Mouse (Mus musculus) adrenal gland, adult 2 months (tissue): ENCODE results near the gene Krit1. TPM values are rescaled to one million over a fixed set of nuclear protein-coding genes. Genes with fewer than 3 reads are reported as not detected.
"Not testable (repeated sequence)": the region's sequence is repeated elsewhere in the genome, so short reads cannot be mapped to it uniquely, and the experiment has no call there.

Experiments used
- DNase-seq: peaks from one replicate; pipeline ENCODE4 v3.0.0; 2021
- long read RNA-seq: library from polyadenylated mRNA; stranded (forward); transcript quantifications from one replicate; pipeline ENCODE4 v2.0.0, GENCODE M21; 2021
- polyA plus RNA-seq: library from polyadenylated mRNA; depleted of rRNA; stranded (reverse); fragments of >200 nt; gene quantifications from 2 replicates; pipeline ENCODE4 v1.2.3, GENCODE M21; 2012; rRNA removed
- total RNA-seq, 2 experiments: library from RNA; stranded (reverse); gene quantifications; 2 replicates each; pipeline ENCODE4 v1.2.3; 2021

Krit1 gene
- total RNA-seq (10 to 100 TPM; 41.9 to 55.7 TPM), polyA plus RNA-seq (2.7 and 3.2 TPM in 2 replicates)
- long read RNA-seq, transcript Krit1-201 (17 exons, 2,930 nt), result major isoform, 5 of 23 reads
- long read RNA-seq, partial matches to known transcripts, result 0 of 23 reads
- long read RNA-seq, other reads (novel, unspliced or antisense), result 18 of 23 reads

GRCm38 (mm10) chr5:3802433-3803291 lies at the start of gene Krit1, which contains the start of gene Ankib1:
Gene Krit1, plus strand, starts transcription at chr5:3803184.
Gene Ankib1, minus strand, starts transcription at chr5:3802925.
- peak; percentile 95 for DNase-seq

- DNase-seq, result peak; percentile 9
These were observed 31.5 kb upstream of the Krit1 start for GRCm38 (mm10) chr5:3771512-3771911.

DNA sequence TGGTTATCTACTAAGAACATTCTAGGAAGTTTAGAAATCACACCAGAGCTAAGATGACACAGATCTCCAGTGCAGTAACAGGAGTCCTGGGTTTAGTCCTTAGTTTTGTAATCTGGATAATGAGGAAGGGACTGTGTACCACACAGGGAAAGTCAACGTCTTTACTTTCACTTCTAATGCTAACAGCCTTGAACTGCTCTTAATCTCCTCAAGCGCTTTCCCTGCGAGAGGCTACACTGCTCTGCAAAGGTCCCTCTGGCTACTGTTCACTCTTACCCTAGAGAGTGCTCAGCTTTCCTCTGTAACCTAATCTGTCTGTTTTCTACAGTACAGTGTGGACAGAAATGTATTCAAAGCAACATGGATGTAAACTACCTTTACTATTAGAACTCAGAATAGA lies 31.0 kb upstream of the Krit1 start:
- DNase-seq, result peak; percentile 12

GRCm38 (mm10) chr5:3782670-3783069 lies 20.3 kb upstream of the Krit1 start:
- DNase-seq, result no peak

GRCm38 (mm10) chr5:3783947-3784681 lies 18.9 kb upstream of the Krit1 start:
- no peak for DNase-seq

GRCm38 (mm10) chr5:3784751-3785496 lies 18.1 kb upstream of the Krit1 start:
- no peak for DNase-seq

DNA sequence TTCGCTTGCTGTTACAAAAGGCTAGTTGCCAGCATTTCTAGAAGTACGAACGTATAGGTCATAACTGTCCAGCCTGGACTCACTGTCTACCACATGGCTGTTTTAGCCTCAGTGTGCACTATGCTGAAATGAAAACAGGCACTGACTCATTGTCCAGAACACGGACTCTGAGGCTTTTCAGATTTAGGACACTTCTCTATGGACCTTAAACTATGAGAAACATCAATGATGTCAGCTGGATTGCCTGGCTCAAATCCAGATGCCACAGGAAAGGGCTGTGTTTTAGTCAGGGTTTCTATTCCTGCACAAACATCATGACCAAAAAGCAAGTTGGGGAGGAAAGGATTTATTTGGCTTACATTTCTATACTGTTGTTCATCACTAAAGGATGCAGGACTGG lies 15.4 kb upstream of the Krit1 start:
- peak; percentile 72 for DNase-seq

DNA sequence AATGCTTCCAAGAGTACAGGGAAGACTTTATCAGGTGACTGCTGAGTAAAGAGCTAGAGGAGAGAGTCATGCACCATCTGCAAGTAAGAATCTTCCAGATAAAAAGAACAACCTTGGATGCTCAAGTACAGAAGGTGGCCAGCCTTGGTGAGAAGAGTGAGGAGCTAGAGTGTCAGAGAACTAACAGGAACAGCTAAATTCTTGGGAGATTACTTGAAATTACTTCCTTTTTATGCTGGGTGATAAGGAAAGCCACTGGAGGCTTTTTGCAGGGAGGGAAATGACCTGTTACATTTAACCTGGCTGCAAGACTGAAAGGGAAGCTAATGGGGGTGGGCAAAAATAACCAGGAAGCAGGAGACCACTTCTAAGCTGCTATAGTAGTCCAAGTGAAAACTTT lies 11.9 kb upstream of the Krit1 start:
- no peak for DNase-seq

GRCm38 (mm10) chr5:3797101-3797500 lies 5.9 kb upstream of the Krit1 start:
- not testable (repeated sequence) for DNase-seq

DNA sequence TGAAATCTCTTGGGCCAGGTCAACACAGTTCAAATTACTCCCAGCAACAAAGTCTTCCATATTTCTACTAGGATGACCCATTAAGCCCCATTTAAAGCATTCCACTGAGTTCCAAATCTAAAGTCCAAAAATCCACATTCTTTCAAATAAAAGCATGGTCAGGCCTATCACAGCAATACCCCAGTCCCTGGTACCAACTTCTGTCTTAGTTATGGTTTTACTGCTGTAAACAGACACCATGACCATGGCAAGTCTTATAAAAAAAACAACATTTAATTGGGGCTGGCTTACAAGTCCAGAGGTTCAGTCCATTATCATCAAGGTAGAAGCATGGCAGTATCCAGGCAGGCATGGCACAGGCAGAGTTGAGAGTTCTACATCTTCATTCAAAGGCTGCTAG lies 4.3 kb upstream of the Krit1 start:
- DNase-seq, result not testable (repeated sequence)

DNA sequence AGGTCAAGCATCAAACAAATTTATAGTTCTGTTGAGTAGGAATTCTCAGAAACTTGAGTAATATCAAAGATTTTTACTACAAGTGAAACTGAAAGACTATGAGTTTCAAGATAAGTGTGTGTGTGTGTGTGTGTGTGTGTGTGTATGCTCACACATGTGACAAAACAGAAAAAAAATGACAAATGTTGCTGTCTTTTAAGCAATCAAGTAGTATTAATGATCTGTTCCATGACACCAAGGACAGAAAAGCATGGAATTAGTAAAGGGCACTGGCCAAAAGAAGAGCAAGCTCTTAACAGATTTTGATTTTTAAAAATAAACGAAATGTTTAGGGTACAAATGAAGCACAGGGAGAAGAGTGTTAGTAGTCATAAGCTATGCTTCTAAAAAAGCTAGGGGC lies 2.9 kb upstream of the Krit1 start:
- DNase-seq, result no peak

DNA sequence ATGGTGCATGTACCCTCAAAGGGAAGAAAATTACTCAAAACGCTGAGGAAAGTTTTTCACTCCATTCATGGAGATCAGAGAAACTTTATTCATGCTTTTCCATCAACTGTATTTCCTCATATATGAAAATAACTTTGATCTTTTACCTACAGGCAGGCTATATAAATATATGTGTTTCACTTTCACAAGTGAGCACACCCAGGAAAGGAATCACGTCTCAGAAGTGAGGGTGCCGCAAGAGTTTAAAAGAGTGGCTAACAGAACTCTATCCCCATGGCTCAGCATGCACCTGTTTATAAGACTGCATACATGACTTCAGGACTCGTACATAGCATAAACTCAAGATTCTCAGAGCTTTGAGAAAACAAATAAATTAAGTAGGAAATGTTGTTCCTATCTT lies 2.1 kb upstream of the Krit1 start:
- no peak for DNase-seq

GRCm38 (mm10) chr5:3801672-3802432 lies 1.1 kb upstream of the Krit1 start:
- DNase-seq, result no peak

GRCm38 (mm10) chr5:3803292-3804165 lies 545 bp downstream of the Krit1 start:
- no peak for DNase-seq

- no peak for DNase-seq
These were observed 5.5 kb downstream of the Krit1 start for GRCm38 (mm10) chr5:3808472-3808871.

- DNase-seq, result no peak
These were observed 31.1 kb downstream of the Krit1 start for GRCm38 (mm10) chr5:3834107-3834506.

DNA sequence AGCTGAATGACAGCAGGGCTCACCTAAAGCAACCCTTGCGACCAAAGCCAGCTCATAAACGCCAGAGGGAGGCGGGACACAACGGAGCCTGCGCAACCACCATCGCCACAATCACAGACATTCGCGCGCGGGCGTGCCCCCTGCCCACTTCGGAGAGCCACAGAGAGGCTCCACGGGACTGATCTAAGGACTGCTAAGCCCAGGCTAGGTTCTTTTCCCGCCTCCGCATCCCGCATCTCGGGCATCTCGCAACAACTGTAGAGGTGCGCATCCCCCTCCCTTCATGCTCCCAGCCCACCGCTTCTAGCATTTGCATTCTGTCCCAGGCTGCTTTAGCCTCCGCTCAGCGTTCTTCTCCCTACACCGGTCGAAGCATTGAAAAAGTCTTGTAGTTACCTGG lies 42.0 kb downstream of the Krit1 start, which contains the start of gene Lrrd1:
Lrrd1 (plus strand) TSS at position 148 of the 400 bp plus-strand sequence.
- peak; percentile 8 for DNase-seq

DNA sequence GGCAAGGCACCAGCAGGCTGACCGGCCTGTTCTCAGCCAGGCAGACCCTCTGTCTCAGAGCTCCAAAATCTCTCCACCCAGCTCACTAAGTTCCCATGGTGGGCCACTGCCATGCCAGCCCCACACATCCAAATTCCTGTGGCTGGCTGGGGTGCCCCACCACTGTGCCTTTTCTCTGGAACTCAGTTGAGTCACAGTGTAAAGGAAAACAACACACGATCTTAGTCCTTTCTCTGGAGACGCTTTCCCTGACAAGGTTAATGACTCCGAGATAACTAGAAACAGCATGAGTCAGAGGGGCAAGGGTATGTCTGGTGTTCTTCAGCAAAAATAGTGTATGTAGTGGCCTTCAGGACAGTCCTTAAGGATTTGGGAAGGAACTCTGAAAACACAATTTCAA lies 67.2 kb downstream of the Krit1 start:
- DNase-seq, result peak; percentile 26

- peak; percentile 9 for DNase-seq
These were observed 69.4 kb downstream of the Krit1 start for GRCm38 (mm10) chr5:3872348-3872747.

DNA sequence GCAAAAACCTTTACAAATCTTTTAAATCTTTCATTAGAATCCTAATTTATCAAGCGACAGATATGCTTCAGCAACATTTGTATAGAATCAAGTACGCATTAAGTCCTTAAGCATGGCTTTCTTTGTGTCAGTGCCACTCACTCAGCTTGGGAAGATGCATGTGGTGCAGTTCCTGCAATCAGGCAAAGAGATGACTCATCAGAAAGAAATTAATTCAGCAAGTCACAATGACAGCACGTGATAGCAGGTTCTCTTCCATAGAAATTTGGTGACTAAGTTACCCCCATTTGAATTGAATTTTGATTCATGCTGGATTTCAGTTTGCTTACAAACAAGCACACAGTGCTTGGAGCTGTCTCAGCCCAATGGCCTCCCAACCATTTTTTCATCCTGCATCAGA lies 70.5 kb downstream of the Krit1 start:
- no peak for DNase-seq
